Comparison of ENCODE assay signal across 8 mouse cellular contexts in the genomic region with DNA sequence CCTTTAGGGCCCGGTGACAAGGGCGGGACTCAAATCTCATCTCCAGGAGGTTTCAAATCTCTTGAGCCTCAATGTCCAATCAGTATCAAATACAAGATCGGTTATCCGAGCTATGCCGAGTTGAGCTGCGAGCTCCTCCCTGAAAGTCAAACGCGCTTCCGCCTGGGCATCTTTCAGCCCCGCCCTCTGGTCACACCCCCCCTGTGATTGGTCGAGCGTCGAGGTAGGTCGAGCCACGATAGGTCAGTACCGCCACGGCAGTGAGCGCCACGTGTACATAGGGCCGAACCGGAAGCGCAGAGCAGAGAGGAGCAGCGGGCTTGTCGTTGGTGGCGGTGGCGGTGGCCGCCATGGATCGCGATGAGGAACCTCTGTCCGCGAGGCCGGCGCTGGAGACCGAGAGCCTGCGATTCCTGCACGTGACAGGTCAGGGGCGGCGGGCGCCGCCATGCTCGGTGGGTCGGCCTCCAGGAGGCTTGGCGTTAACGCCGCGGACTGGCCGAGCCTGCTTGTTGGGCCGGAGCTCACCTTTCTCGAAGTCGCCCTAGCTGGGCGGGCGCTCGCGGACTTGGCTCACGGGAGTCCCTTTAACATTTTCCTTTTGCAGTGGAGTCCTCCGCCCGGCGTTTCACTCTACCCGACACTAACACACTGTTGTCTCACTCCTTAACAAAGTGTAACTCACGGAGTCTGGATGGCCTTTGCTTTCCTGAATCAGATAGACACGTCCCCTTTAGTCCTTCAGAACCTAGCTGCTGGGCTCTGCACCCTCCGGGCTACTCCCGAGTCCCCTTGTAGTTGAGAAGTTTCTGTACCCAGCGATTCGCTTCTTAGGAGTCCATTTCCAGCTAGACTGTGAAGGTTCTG. TPM values are rescaled to one million over a fixed set of nuclear protein-coding genes. Genes with fewer than 3 reads are reported as not detected.
DNase-seq lines count a peak whose midpoint lies in the region; ATAC-seq lines count a peak whose summit lies in the region.

A gene (plus strand): TSS at position 286 of the 867 bp plus-strand sequence.

- H3K9ac ChIP-seq in heart, embryonic 14.5 days (ENCODE audit: low read length) = peak within 1 kb of the TSS; percentile 88
- H3K9ac ChIP-seq in liver, embryonic 13.5 days = peak within 1 kb of the TSS; percentile 74
- H3K9ac ChIP-seq in stomach, embryonic 16.5 days (ENCODE audit: low read length) = peak within 1 kb of the TSS; percentile 84

- H3K9me3 ChIP-seq in heart, embryonic 14.5 days (ENCODE audit: control insufficient read depth, low read length) = no peaks in the 10 kb centered on the region
- no peaks in the 10 kb centered on the region for H3K9me3 ChIP-seq in liver, embryonic 13.5 days (replicated peaks)
- no peaks in the 10 kb centered on the region for H3K9me3 ChIP-seq in stomach, embryonic 16.5 days (replicated peaks; ENCODE audit: control insufficient read depth, low read length)

- H3K4me3 ChIP-seq in brown adipose tissue, adult 24 weeks (ENCODE audit: insufficient read depth, low read depth, low read length) = peak within 1 kb of the TSS; percentile 94
- peak within 1 kb of the TSS; percentile 78 to 82 for H3K4me3 ChIP-seq in heart, embryonic 14.5 days (ENCODE audit: control insufficient read depth in 1 of 2, insufficient read depth in 1 of 2, low read depth in 1 of 2, low read length in 2 of 2)
- peak within 1 kb of the TSS; percentile 73 for H3K4me3 ChIP-seq in liver, embryonic 13.5 days (replicated peaks)
- peak within 1 kb of the TSS; percentile 84 for H3K4me3 ChIP-seq in stomach, embryonic 16.5 days (replicated peaks; ENCODE audit: low read length)

- H3K36me3 ChIP-seq in heart, embryonic 14.5 days (ENCODE audit: control insufficient read depth, insufficient read depth, low read length) = peaks cover 48% of the 10 kb centered on the region
- H3K36me3 ChIP-seq in liver, embryonic 13.5 days = peaks cover 52% of the 10 kb centered on the region
- H3K36me3 ChIP-seq in stomach, embryonic 16.5 days (ENCODE audit: control insufficient read depth, insufficient read depth, low read length) = peaks cover 8% of the 10 kb centered on the region; the same call in 1 of the 2 replicates

- H3K4me1 ChIP-seq in brown adipose tissue, adult 24 weeks (ENCODE audit: control insufficient read depth, insufficient read depth, insufficient read length, low read length) = peaks cover 3% of the 10 kb centered on the region; the same call in 1 of the 2 replicates
- peaks cover 3 to 13% of the 10 kb centered on the region in 2 experiments; a peak in 3 of 4 replicates for H3K4me1 ChIP-seq in heart, embryonic 14.5 days (ENCODE audit: control insufficient read depth in 2 of 2, insufficient read depth in 2 of 2, low read length in 2 of 2)
- peaks cover 35% of the 10 kb centered on the region for H3K4me1 ChIP-seq in liver, embryonic 13.5 days (replicated peaks)
- H3K4me1 ChIP-seq in stomach, embryonic 16.5 days (ENCODE audit: control insufficient read depth, insufficient read depth, low read length) = peaks cover 14% of the 10 kb centered on the region

- under 1% methylated on average over 65 of the region's 65 CpGs for WGBS in heart, embryonic 14.5 days
- WGBS in liver, embryonic 13.5 days (ENCODE audit: insufficient replicate concordance) = under 1% methylated on average over 65 of the region's 65 CpGs
- under 1% methylated on average over 65 of the region's 65 CpGs for WGBS in stomach, embryonic 16.5 days

- H3K4me2 ChIP-seq in heart, embryonic 14.5 days (ENCODE audit: low read length) = peak within 1 kb of the TSS; percentile 87
- peak within 1 kb of the TSS; percentile 86 for H3K4me2 ChIP-seq in liver, embryonic 13.5 days
- H3K4me2 ChIP-seq in stomach, embryonic 16.5 days (ENCODE audit: low read depth, low read length) = peak within 1 kb of the TSS; percentile 85

- peak; percentile 99 for DNase-seq in CD4-positive, CD25-positive, alpha-beta regulatory T cell, adult 2 months (ENCODE audit: low read depth, low spot score)
- peak; percentile 97 for DNase-seq in fibroblast of lung, adult 2 months (ENCODE audit: low read depth)
- peak; percentile 97 for DNase-seq in kidney, postnatal 14 days
- peak; percentile 95 for DNase-seq in liver, embryonic 13.5 days
- peak; percentile 94 for DNase-seq in neural tube, embryonic 10.5 days (ENCODE audit: extremely low spot score, low spot score)

- peak; percentile 99 for ATAC-seq in heart, embryonic 14.5 days (ENCODE audit: insufficient number of reproducible peaks, insufficient read depth, low FRiP score, low read depth)
- peak; percentile 100 for ATAC-seq in liver, embryonic 13.5 days (ENCODE audit: low read depth)
- peak; percentile 100 for ATAC-seq in stomach, embryonic 16.5 days (ENCODE audit: insufficient read depth, low FRiP score)

- no peaks in the 10 kb centered on the region for H3K27me3 ChIP-seq in heart, embryonic 14.5 days (ENCODE audit: control insufficient read depth, insufficient read depth, low read length)
- H3K27me3 ChIP-seq in liver, embryonic 13.5 days = no peaks in the 10 kb centered on the region
- H3K27me3 ChIP-seq in stomach, embryonic 16.5 days (ENCODE audit: control insufficient read depth, insufficient read depth, low read length) = no peaks in the 10 kb centered on the region

- peak within 1 kb of the TSS; percentile 58; the same call in 1 of the 2 replicates for H3K27ac ChIP-seq in brown adipose tissue, adult 24 weeks (replicated peaks; ENCODE audit: low read depth, low read length)
- peak within 1 kb of the TSS; percentile 62 to 78 for H3K27ac ChIP-seq in heart, embryonic 14.5 days (replicated peaks in 1 of 2; ENCODE audit: control insufficient read depth in 1 of 2, insufficient read depth in 1 of 2, low read depth in 2 of 2, low read length in 2 of 2)
- peak within 1 kb of the TSS; percentile 62; the same call in 1 of the 2 replicates for H3K27ac ChIP-seq in liver, embryonic 13.5 days
- peak within 1 kb of the TSS; percentile 78 for H3K27ac ChIP-seq in stomach, embryonic 16.5 days (ENCODE audit: low read length)

RNA-seq across cellular contexts. Expression of the gene that starts here (rescaled TPM):
- polyA plus RNA-seq in brown adipose tissue, adult 24 weeks (2012; ENCODE audit: insufficient read depth, insufficient read length, missing spikeins) = 45.9 and 48.0 TPM in 2 replicates
- polyA plus RNA-seq in heart, embryonic 14.5 days (2014; fragmentation: Nextera tagmentation; extraction: Ambion mirVana) = 63.1 and 66.7 TPM in 2 replicates
- 64.6 and 68.2 TPM in 2 replicates for polyA plus RNA-seq in liver, embryonic 13.5 days (2015; fragmentation: Nextera tagmentation; extraction: Ambion mirVana)
- polyA plus RNA-seq in stomach, embryonic 16.5 days (2015; fragmentation: Nextera tagmentation; extraction: Ambion mirVana) = 135 and 136 TPM in 2 replicates

Comparison
In these comparisons a context has a peak if more than half of its experiments do, and no peak if none do; other contexts are left out.
1. Peak in every context shown above with its lines: DNase-seq, ATAC-seq, H3K4me3 ChIP-seq and H3K27ac ChIP-seq.